Mouse (Mus musculus) myocyte (in vitro differentiated cells): Measurements from ENCODE around the gene Klhdc10.

Source experiments
- E2F4 ChIP-seq: IDR thresholded peaks from one replicate; pipeline ENCODE4 v1.6.1; 2011; ENCODE audit warnings: mild to moderate bottlenecking, control low read depth, moderate library complexity; ENCODE audit not compliant: insufficient read depth
- POLR2AphosphoS2 ChIP-seq: IDR thresholded peaks from one replicate; pipeline ENCODE4 v1.6.1; 2011; ENCODE audit warnings: low read depth, control low read depth; ENCODE audit not compliant: insufficient read length
- USF1 ChIP-seq: IDR thresholded peaks from one replicate; pipeline ENCODE4 v1.6.1; 2011; ENCODE audit warnings: low read depth, mild to moderate bottlenecking, control low read depth, moderate library complexity

GRCm38 (mm10) chr6:30462822-30463221 lies 61.2 kb downstream of the Klhdc10 start:
- TF ChIP-seq POLR2AphosphoS2 (no peak), USF1 (no peak), E2F4 (no peak)
